Mouse (Mus musculus) embryonic fibroblast, embryonic 13.5 days (primary cell): ENCODE measurements around the gene Plcd3.

Experiments used
- CTCF ChIP-seq: IDR thresholded peaks from 2 replicates; pipeline ENCODE4 v1.5.1; 2011; ENCODE audit warnings: mild to moderate bottlenecking, control low read depth, low read length, moderate library complexity, borderline replicate concordance; ENCODE audit not compliant: insufficient read depth
- POLR2A ChIP-seq: IDR thresholded peaks from 2 replicates; pipeline ENCODE4 v1.6.1; 2011; ENCODE audit warnings: low read depth, mild to moderate bottlenecking, control low read depth, low read length, moderate library complexity

GRCm38 (mm10) chr11:103081631-103082030, 19.8 kb downstream of the Plcd3 start:
- TF ChIP-seq CTCF: no peak
- TF ChIP-seq POLR2A: no peak
